Mouse (Mus musculus): ENCODE results near the gene Ank.

Gene Ank

DNA sequence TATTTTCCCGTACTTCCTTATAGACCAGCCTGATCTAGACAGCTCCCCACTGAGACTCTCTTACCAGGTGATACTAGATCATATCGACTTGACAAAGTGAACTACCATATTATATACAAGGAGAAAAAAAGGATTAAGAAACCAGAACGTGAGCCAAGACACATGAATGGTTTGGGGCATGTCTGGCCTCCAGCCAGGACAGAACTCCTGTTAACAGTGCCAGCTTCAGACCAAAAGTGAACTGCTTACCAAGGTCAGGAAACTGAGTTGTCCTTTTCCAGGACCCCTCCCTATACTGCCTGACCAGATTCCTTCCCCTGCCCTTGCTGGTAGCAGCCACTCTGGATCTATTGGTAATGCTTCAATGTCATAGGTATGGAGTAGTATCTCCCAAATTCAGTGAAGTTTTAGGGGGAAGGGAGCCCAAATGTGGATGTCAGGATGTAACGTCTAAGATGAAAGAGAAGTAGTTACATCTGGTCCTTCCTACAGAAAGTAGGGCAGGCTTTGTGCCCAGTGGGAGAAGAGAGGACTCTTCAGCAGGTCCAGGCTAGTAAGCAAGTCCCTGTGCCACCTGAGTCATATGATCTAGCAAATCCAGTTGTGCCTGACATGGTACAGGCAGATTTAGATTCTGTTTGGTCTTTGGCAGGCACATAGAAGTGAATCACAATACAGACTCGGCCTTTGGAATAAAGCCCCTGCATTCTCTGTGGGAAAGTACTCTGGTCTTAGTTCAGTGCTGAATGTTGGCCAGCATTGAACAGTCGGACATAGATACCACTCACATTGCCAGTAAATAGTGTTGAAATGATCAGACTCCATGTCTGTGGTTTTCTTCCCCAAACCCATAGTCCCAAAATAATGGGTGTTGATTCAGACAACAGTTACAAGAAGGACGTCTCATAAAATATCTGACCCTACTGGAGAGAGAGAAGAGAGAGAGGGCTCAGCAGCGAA lies 167.7 kb downstream of the Ank start:
- DNase-seq (ENCODE audit: low spot score): no peak

DNA sequence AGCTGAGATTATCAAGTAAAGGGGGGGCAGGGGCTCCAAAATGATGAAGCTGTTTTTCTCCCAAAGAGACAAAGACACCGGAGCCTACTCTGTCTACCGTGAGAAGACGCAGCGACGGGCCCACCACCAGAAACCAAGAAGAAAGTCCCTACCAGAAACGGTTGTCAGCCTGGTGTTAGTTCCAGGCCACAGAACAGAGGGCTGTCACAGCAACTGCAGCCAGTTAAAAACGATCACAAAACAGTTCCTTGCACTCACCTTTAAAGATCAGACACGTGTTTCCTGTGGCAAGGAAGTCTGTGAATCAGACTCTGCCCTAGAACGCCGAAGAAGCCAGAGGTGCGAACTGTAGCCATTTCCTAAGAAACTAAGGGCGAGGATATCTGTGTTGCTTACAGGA lies 174.7 kb downstream of the Ank start:
- DNase-seq (ENCODE audit: low spot score): no peak

DNA sequence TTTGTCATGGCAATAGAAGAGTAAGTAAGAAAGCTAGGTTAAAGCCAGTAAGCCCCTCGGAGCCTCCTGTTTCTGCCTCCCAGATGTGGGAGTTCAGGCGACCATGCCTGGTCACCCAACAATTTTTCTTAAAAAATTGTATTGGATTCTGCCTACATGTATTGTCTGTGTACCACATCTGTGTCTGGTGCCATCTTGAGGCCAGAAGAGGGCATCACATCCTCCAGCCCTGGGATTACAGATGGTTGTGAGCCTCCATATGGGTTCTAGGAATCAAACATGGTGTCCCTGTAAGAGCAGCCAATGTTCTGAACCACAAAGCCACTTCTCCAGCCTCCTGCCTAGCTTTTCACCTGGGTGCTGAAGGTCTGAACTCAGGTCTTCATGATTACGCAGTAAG lies 176.4 kb downstream of the Ank start:
- peak; percentile 34 for DNase-seq (ENCODE audit: low spot score)
